Mouse (Mus musculus) embryo, embryonic 11 days (tissue): ENCODE measurements at regions not wholly inside any gene's neighbourhood (a gene's known extent, or its start where the extent isn't known, plus 50 kb on each side); places are given as distances from the start of the nearest gene placed in this dataset.
"Not testable (repeated sequence)": the region's sequence is repeated elsewhere in the genome, so short reads cannot be mapped to it uniquely, and the experiment has no call there.

Experiments
- DNase-seq: peaks from one replicate; pipeline ENCODE4 v3.0.0-alpha.2; 2015

- peak; percentile 5 for DNase-seq
These were observed 417.3 kb upstream of the Adamts5 start for GRCm38 (mm10) chr16:86318898-86319297.

- no peak for DNase-seq
These were observed 408.1 kb upstream of the Adamts5 start for GRCm38 (mm10) chr16:86309696-86310095.

- DNase-seq: no peak
These were observed 402.2 kb upstream of the Adamts5 start for GRCm38 (mm10) chr16:86303869-86304268.

GRCm38 (mm10) chr16:86302451-86303145 lies 401.0 kb upstream of the Adamts5 start:
- DNase-seq: peak; percentile 25

GRCm38 (mm10) chr16:86294436-86294835 lies 392.8 kb upstream of the Adamts5 start:
- DNase-seq: no peak

- DNase-seq: no peak
These were observed 379.7 kb upstream of the Adamts5 start for GRCm38 (mm10) chr16:86281326-86281725.

GRCm38 (mm10) chr16:86277031-86277430 lies 375.4 kb upstream of the Adamts5 start:
- DNase-seq: no peak

- DNase-seq: no peak
These were observed 360.0 kb upstream of the Adamts5 start for GRCm38 (mm10) chr16:86261612-86262011.

- peak; percentile 6 for DNase-seq
These were observed 351.0 kb upstream of the Adamts5 start for GRCm38 (mm10) chr16:86252630-86253029.

- no peak for DNase-seq
These were observed 348.4 kb upstream of the Adamts5 start for GRCm38 (mm10) chr16:86250021-86250420.

GRCm38 (mm10) chr16:86244191-86244590 lies 342.6 kb upstream of the Adamts5 start:
- no peak for DNase-seq

- no peak for DNase-seq
These were observed 341.3 kb upstream of the Adamts5 start for GRCm38 (mm10) chr16:86242766-86243510.

- no peak for DNase-seq
These were observed 321.4 kb upstream of the Adamts5 start for GRCm38 (mm10) chr16:86222997-86223396.

- DNase-seq: peak; percentile 14
These were observed 308.9 kb upstream of the Adamts5 start for GRCm38 (mm10) chr16:86210547-86210946.

- no peak for DNase-seq
These were observed 307.7 kb upstream of the Adamts5 start for GRCm38 (mm10) chr16:86209319-86209718.

GRCm38 (mm10) chr16:86189874-86190273 lies 288.2 kb upstream of the Adamts5 start:
- DNase-seq: no peak

GRCm38 (mm10) chr16:86188966-86189365 lies 287.3 kb upstream of the Adamts5 start:
- no peak for DNase-seq

- not testable (repeated sequence) for DNase-seq
These were observed 286.0 kb upstream of the Adamts5 start for GRCm38 (mm10) chr16:86187609-86188008.

- no peak for DNase-seq
These were observed 257.6 kb upstream of the Adamts5 start for GRCm38 (mm10) chr16:86159021-86159815.

GRCm38 (mm10) chr16:86138171-86138570 lies 236.5 kb upstream of the Adamts5 start:
- DNase-seq: no peak

GRCm38 (mm10) chr16:86136169-86136568 lies 234.5 kb upstream of the Adamts5 start:
- no peak for DNase-seq

GRCm38 (mm10) chr16:86127391-86127790 lies 225.8 kb upstream of the Adamts5 start:
- DNase-seq: no peak

- no peak for DNase-seq
These were observed 222.6 kb upstream of the Adamts5 start for GRCm38 (mm10) chr16:86124182-86124581.

GRCm38 (mm10) chr16:86122936-86123335 lies 221.3 kb upstream of the Adamts5 start:
- DNase-seq: no peak
